Mouse (Mus musculus): ENCODE data around the gene Kazald1.

GRCm38 (mm10) chr19:45029571-45029970, 45.5 kb upstream of the Kazald1 start:
- no peak for TF ChIP-seq POLR2A (IDR thresholded peaks at IDR 0.05; ENCODE audit: extremely low read depth, insufficient read depth, low read length)
- TF ChIP-seq CTCF (IDR thresholded peaks at IDR 0.05; ENCODE audit: low read depth, low read length): no peak

Data from liver, adult 2 months (tissue).